Mouse (Mus musculus) liver, embryonic 14.5 days (tissue): ENCODE results near the gene Cnga4.

Experiments
- CTCF ChIP-seq: IDR thresholded peaks from 2 replicates; pipeline ENCODE4 v1.5.1; 2016; ENCODE audit warnings: antibody characterized with exemption, low read depth, control low read depth
- EP300 ChIP-seq: IDR thresholded peaks from 2 replicates; pipeline ENCODE4 v1.6.1; 2016; ENCODE audit warnings: antibody characterized with exemption, low read depth

- TF ChIP-seq EP300 (no peak), CTCF (no peak)
These were observed 37.1 kb upstream of the Cnga4 start for GRCm38 (mm10) chr7:105367268-105367667.
